Mouse (Mus musculus) skeletal muscle tissue, adult 2 months (tissue): Measurements from ENCODE around the gene Atrnl1.

Experiments used
- DNase-seq: peaks from one replicate; pipeline ENCODE4 v3.0.0-alpha.2; 2012; ENCODE audit warnings: low read depth, low spot score

Gene Atrnl1

GRCm38 (mm10) chr19:57609361-57610057 is 1.3 kb upstream of the Atrnl1 start:
- DNase-seq, result peak; percentile 62

- DNase-seq, result no peak
Measured at GRCm38 (mm10) chr19:57610058-57610475, 767 bp upstream of the Atrnl1 start.

- DNase-seq, result peak; percentile 30
Measured at GRCm38 (mm10) chr19:57611291-57612178, 701 bp downstream of the Atrnl1 start.

- DNase-seq, result no peak
Measured at GRCm38 (mm10) chr19:57612179-57612472, 1.3 kb downstream of the Atrnl1 start.

GRCm38 (mm10) chr19:57615972-57616621 is 5.3 kb downstream of the Atrnl1 start:
- no peak for DNase-seq

GRCm38 (mm10) chr19:57619088-57619487 is 8.3 kb downstream of the Atrnl1 start:
- DNase-seq, result no peak

GRCm38 (mm10) chr19:57621814-57622213 is 11.0 kb downstream of the Atrnl1 start:
- no peak for DNase-seq

GRCm38 (mm10) chr19:57625738-57626137 is 14.9 kb downstream of the Atrnl1 start:
- DNase-seq, result no peak

GRCm38 (mm10) chr19:57627251-57627650 is 16.4 kb downstream of the Atrnl1 start:
- no peak for DNase-seq

- no peak for DNase-seq
Measured at GRCm38 (mm10) chr19:57642536-57642935, 31.7 kb downstream of the Atrnl1 start.

- DNase-seq, result peak; percentile 10
Measured at GRCm38 (mm10) chr19:57642980-57643379, 32.1 kb downstream of the Atrnl1 start.

- DNase-seq, result no peak
Measured at GRCm38 (mm10) chr19:57648202-57648943, 37.5 kb downstream of the Atrnl1 start.

- DNase-seq, result no peak
Measured at GRCm38 (mm10) chr19:57648944-57649271, 38.1 kb downstream of the Atrnl1 start.

GRCm38 (mm10) chr19:57655083-57655482 is 44.2 kb downstream of the Atrnl1 start:
- DNase-seq, result peak; percentile 11

GRCm38 (mm10) chr19:57655491-57655890 is 44.7 kb downstream of the Atrnl1 start:
- no peak for DNase-seq

GRCm38 (mm10) chr19:57657426-57658087 is 46.7 kb downstream of the Atrnl1 start:
- no peak for DNase-seq

- no peak for DNase-seq
Measured at GRCm38 (mm10) chr19:57658111-57659091, 47.6 kb downstream of the Atrnl1 start.

GRCm38 (mm10) chr19:57667011-57667410 is 56.2 kb downstream of the Atrnl1 start:
- no peak for DNase-seq

GRCm38 (mm10) chr19:57667946-57668345 is 57.1 kb downstream of the Atrnl1 start:
- DNase-seq, result no peak

- no peak for DNase-seq
Measured at GRCm38 (mm10) chr19:57679455-57679854, 68.6 kb downstream of the Atrnl1 start.
